Mouse (Mus musculus) spleen, adult 2 months (tissue): ENCODE data around the gene Rxrb.

Experiments
- CTCF ChIP-seq: fragments of 200-500 bp; IDR thresholded peaks from 2 replicates; pipeline ENCODE4 v1.5.1; 2011; ENCODE audit warnings: mild to moderate bottlenecking, inconsistent platforms; ENCODE audit not compliant: insufficient read depth, insufficient read length, insufficient replicate concordance; ENCODE audit errors: extremely low read depth
- POLR2A ChIP-seq: fragments of 200-500 bp; IDR thresholded peaks from 2 replicates; pipeline ENCODE4 v1.6.1; 2011; ENCODE audit warnings: low read depth, low read length, inconsistent platforms

DNA sequence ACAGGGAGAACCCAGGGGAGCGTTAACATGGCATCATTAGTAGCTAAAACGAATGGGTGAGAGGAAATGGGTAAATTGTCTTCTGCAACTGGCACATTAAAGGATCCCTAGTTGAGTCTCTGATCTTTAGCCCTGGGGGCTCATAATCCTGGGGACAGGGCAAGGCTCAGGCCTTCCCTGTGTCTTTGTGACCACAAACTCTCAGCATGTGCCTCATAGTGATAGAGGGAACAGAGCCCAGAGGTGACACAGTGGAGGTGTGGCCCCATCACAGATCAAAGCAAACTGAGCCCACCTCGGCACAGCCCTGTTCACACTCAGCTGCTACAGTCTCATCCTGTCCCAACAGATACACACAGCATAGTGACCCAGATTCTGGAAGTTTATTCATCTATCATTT lies 36.0 kb upstream of the Rxrb start:
- TF ChIP-seq CTCF = no peak
- TF ChIP-seq POLR2A = no peak
